Mouse (Mus musculus): ENCODE data around the gene Bcl2. TPM values are rescaled to one million over a fixed set of nuclear protein-coding genes. Genes with fewer than 3 reads are reported as not detected.
A peak's percentile ranks its signal among the peaks of the same experiment; 100 is the strongest.

The Bcl2 gene
- polyA plus RNA-seq, 1 experiment from 2014 or later, result 6.7 TPM

- H3K36me3 ChIP-seq, result no peaks in the 10 kb centered on the region
- H3K9ac ChIP-seq, result no peak overlapping the region
- H3K4me2 ChIP-seq, result no peak overlapping the region
- no peaks in the 10 kb centered on the region for H3K9me3 ChIP-seq
- H3K27ac ChIP-seq (replicated peaks), result no peak overlapping the region
- 53% methylated on average over 8 of the region's 8 CpGs for WGBS
- no peak for ATAC-seq (ENCODE audit: extremely low read depth, insufficient number of reproducible peaks, low FRiP score, low TSS enrichment)
- H3K4me3 ChIP-seq, result no peak overlapping the region
- no peaks in the 10 kb centered on the region for H3K27me3 ChIP-seq (replicated peaks)
- peaks cover 14% of the 10 kb centered on the region for H3K4me1 ChIP-seq
Observed at GRCm38 (mm10) chr1:106612166-106613031, 101.7 kb downstream of the Bcl2 start.

DNA sequence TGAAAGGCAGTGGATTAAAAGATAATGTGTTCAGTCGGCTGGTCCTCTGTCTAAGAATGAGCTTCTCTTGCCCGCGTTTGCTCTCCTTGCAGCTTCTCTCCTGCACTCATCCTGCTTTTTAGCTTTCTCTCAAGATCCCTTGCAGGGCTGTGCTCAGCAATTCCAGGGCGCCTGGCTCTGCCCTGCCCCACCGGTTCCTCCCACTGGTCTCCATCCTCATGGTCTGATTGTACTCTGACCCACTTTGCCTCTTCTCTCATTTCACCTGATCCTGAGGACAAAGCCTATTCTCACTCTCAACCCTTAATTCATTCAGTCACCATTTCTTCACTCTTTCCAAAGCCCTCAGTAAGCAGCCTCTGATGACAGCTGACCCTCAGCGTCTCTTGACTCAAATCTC is 102.8 kb downstream of the Bcl2 start:
- Histone ChIP-seq H3K4me3 (no peak overlapping the region), H3K9ac (no peak overlapping the region), H3K9me3 (no peaks in the 10 kb centered on the region), H3K36me3 (no peaks in the 10 kb centered on the region), H3K4me1 (peaks cover 13% of the 10 kb centered on the region), H3K27ac (replicated peaks) (no peak overlapping the region), H3K27me3 (replicated peaks) (no peaks in the 10 kb centered on the region), H3K4me2 (no peak overlapping the region)
- ATAC-seq (ENCODE audit: extremely low read depth, insufficient number of reproducible peaks, low FRiP score, low TSS enrichment), result no peak
- WGBS, result 56% methylated on average over 6 of the region's 6 CpGs

- H3K4me3 ChIP-seq, result no peak overlapping the region
- no peak overlapping the region for H3K27ac ChIP-seq (replicated peaks)
- WGBS, result 90% methylated on average over 4 of the region's 4 CpGs
- no peaks in the 10 kb centered on the region for H3K27me3 ChIP-seq (replicated peaks)
- no peak for ATAC-seq (ENCODE audit: extremely low read depth, insufficient number of reproducible peaks, low FRiP score, low TSS enrichment)
- peaks cover 21% of the 10 kb centered on the region for H3K4me1 ChIP-seq
- no peaks in the 10 kb centered on the region for H3K9me3 ChIP-seq
- H3K4me2 ChIP-seq, result no peak overlapping the region
- no peak overlapping the region for H3K9ac ChIP-seq
- no peaks in the 10 kb centered on the region for H3K36me3 ChIP-seq
Observed at GRCm38 (mm10) chr1:106608098-106608778, 105.8 kb downstream of the Bcl2 start.

DNA sequence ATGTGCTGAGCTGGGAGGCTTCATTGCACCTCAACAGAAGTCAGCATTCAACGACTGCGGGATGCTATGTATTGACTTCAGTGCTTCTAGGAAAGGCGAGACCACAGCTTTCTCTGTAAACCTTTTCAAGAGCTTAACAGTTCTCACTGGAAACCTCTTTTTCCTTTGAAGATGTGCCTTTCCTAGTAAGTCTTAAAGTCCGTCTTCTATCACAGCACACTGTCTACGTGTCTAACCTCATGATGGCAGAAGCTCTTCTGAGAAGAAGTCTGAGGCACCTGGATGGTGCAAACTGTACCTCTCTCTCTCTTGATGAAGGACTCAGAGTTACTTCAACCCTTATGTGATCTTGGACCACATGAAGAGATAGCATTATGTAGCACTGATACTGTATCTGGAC is 107.1 kb downstream of the Bcl2 start:
- Histone ChIP-seq H3K4me3 (no peak overlapping the region), H3K4me1 (peaks cover 27% of the 10 kb centered on the region), H3K4me2 (no peak overlapping the region), H3K9me3 (no peaks in the 10 kb centered on the region), H3K36me3 (no peaks in the 10 kb centered on the region), H3K27ac (replicated peaks) (no peak overlapping the region), H3K9ac (no peak overlapping the region), H3K27me3 (replicated peaks) (no peaks in the 10 kb centered on the region)
- no peak for ATAC-seq (ENCODE audit: extremely low read depth, insufficient number of reproducible peaks, low FRiP score, low TSS enrichment)
- WGBS, result 80% methylated on average over 5 of the region's 5 CpGs

DNA sequence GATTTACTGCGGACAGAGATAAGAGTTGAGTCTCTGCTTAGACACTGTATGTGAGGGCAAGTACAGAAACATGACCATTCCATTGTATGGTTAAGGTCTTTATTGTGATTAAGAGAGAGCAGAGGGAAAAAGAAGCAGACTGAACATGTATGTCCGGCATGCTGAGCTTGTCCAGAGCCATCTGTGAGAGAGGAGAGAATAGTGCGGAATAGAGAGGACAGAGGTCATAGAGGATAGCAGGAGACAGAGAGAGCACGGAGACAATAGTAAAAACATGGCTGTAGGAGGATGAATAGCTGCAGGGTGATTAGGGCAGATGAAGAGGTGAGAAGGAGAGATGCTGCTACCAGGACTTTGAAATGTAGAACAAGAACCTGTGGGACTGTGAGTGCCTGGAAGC is 110.7 kb downstream of the Bcl2 start:
- H3K36me3 ChIP-seq, result no peaks in the 10 kb centered on the region
- 13% methylated on average over 4 of the region's 4 CpGs for WGBS
- H3K4me1 ChIP-seq, result peaks cover 21% of the 10 kb centered on the region
- no peak for ATAC-seq (ENCODE audit: extremely low read depth, insufficient number of reproducible peaks, low FRiP score, low TSS enrichment)
- peak overlapping the region; percentile 74 for H3K27ac ChIP-seq (replicated peaks)
- H3K9me3 ChIP-seq, result no peaks in the 10 kb centered on the region
- no peaks in the 10 kb centered on the region for H3K27me3 ChIP-seq (replicated peaks)
- H3K9ac ChIP-seq, result peak overlapping the region; percentile 69
- H3K4me3 ChIP-seq, result peak overlapping the region; percentile 17
- H3K4me2 ChIP-seq, result peak overlapping the region; percentile 58

DNA sequence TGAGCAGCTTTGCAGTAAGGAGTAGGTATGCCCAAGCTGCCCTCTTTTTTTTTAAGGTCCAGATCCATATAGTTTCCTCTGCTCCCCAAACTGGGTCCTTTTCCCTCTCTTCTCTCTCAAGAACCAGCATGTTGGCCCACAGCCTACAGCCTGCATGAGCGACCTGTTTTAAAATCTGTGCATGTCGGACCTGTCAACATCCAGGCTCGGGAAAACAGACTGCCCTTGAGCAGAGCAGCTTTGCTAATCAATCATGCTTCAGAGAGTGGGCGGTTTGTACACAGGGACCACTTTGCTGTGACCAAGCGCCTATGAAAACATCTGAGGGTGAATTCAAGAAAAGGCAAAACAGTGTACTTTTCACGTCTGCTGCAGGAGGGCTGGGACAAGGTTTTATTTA is 111.1 kb downstream of the Bcl2 start:
- H3K4me2 ChIP-seq, result peak overlapping the region; percentile 58
- no peaks in the 10 kb centered on the region for H3K27me3 ChIP-seq (replicated peaks)
- 5% methylated on average over 6 of the region's 6 CpGs for WGBS
- H3K4me3 ChIP-seq, result peak overlapping the region; percentile 17
- H3K9me3 ChIP-seq, result no peaks in the 10 kb centered on the region
- peak overlapping the region; percentile 74 for H3K27ac ChIP-seq (replicated peaks)
- peak overlapping the region; percentile 69 for H3K9ac ChIP-seq
- no peaks in the 10 kb centered on the region for H3K36me3 ChIP-seq
- H3K4me1 ChIP-seq, result peaks cover 20% of the 10 kb centered on the region
- no peak for ATAC-seq (ENCODE audit: extremely low read depth, insufficient number of reproducible peaks, low FRiP score, low TSS enrichment)

GRCm38 (mm10) chr1:106602536-106602935 is 111.5 kb downstream of the Bcl2 start:
- no peaks in the 10 kb centered on the region for H3K9me3 ChIP-seq
- peak overlapping the region; percentile 69; the same call in 1 of the 2 replicates for H3K9ac ChIP-seq
- peaks cover 20% of the 10 kb centered on the region for H3K4me1 ChIP-seq
- H3K36me3 ChIP-seq, result no peaks in the 10 kb centered on the region
- H3K27ac ChIP-seq (replicated peaks), result peak overlapping the region; percentile 74
- no peaks in the 10 kb centered on the region for H3K27me3 ChIP-seq (replicated peaks)
- H3K4me2 ChIP-seq, result peak overlapping the region; percentile 58
- ATAC-seq (ENCODE audit: extremely low read depth, insufficient number of reproducible peaks, low FRiP score, low TSS enrichment), result no peak
- 30% methylated on average over 5 of the region's 5 CpGs for WGBS
- peak overlapping the region; percentile 17; the same call in 1 of the 2 replicates for H3K4me3 ChIP-seq

GRCm38 (mm10) chr1:106601247-106601646 is 112.8 kb downstream of the Bcl2 start:
- WGBS, result 77% methylated on average over 4 of the region's 4 CpGs

DNA sequence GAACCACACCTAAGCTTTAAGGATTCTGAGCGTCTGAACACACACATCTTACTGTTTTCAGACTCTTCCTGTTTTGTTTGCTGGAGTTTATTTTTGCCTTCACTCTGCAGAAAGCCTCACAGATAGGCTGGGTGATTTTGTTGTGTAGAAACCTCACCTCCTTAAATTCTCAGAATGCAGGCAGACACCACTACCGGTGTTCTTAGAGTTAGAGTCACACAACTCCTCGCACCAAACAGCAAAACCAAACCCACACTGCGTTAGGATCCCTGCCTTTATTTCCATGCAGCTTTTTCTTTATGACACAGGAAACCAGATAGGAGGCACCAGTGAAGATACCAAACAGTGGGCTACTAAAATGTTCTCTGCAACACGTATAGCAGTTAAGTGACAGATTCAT is 113.2 kb downstream of the Bcl2 start:
- H3K4me3 ChIP-seq, result no peak overlapping the region
- H3K36me3 ChIP-seq, result no peaks in the 10 kb centered on the region
- H3K4me2 ChIP-seq, result no peak overlapping the region
- no peak overlapping the region for H3K9ac ChIP-seq
- 67% methylated on average over 5 of the region's 5 CpGs for WGBS
- no peak for ATAC-seq (ENCODE audit: extremely low read depth, insufficient number of reproducible peaks, low FRiP score, low TSS enrichment)
- peaks cover 24% of the 10 kb centered on the region for H3K4me1 ChIP-seq
- H3K27me3 ChIP-seq (replicated peaks), result no peaks in the 10 kb centered on the region
- H3K9me3 ChIP-seq, result no peaks in the 10 kb centered on the region
- no peak overlapping the region for H3K27ac ChIP-seq (replicated peaks)

More at GRCm38 (mm10) chr1:106601247-106601646, 112.8 kb downstream of the Bcl2 start:
- peaks cover 24% of the 10 kb centered on the region for H3K4me1 ChIP-seq
- no peak overlapping the region for H3K9ac ChIP-seq
- no peak for ATAC-seq (ENCODE audit: extremely low read depth, insufficient number of reproducible peaks, low FRiP score, low TSS enrichment)
- no peak overlapping the region for H3K4me2 ChIP-seq
- H3K27ac ChIP-seq (replicated peaks), result no peak overlapping the region
- no peaks in the 10 kb centered on the region for H3K27me3 ChIP-seq (replicated peaks)
- no peak overlapping the region for H3K4me3 ChIP-seq
- no peaks in the 10 kb centered on the region for H3K36me3 ChIP-seq
- H3K9me3 ChIP-seq, result no peaks in the 10 kb centered on the region

- 90% methylated on average over 2 of the region's 2 CpGs for WGBS
- H3K4me2 ChIP-seq, result no peak overlapping the region
- no peak for ATAC-seq (ENCODE audit: extremely low read depth, insufficient number of reproducible peaks, low FRiP score, low TSS enrichment)
- no peaks in the 10 kb centered on the region for H3K9me3 ChIP-seq
- no peak overlapping the region for H3K9ac ChIP-seq
- no peak overlapping the region for H3K27ac ChIP-seq (replicated peaks)
- H3K4me1 ChIP-seq, result peaks cover 16% of the 10 kb centered on the region
- no peak overlapping the region for H3K4me3 ChIP-seq
- H3K27me3 ChIP-seq (replicated peaks), result no peaks in the 10 kb centered on the region
- H3K36me3 ChIP-seq, result no peaks in the 10 kb centered on the region
Observed at GRCm38 (mm10) chr1:106598292-106598583, 115.8 kb downstream of the Bcl2 start.

- WGBS, result 75% methylated on average over 5 of the region's 5 CpGs
- no peak for ATAC-seq (ENCODE audit: extremely low read depth, insufficient number of reproducible peaks, low FRiP score, low TSS enrichment)
- Histone ChIP-seq H3K9me3 (no peaks in the 10 kb centered on the region), H3K9ac (no peak overlapping the region), H3K36me3 (no peaks in the 10 kb centered on the region), H3K27me3 (replicated peaks) (no peaks in the 10 kb centered on the region), H3K4me3 (no peak overlapping the region), H3K4me2 (no peak overlapping the region), H3K27ac (replicated peaks) (no peak overlapping the region), H3K4me1 (peaks cover 11% of the 10 kb centered on the region)
Observed at GRCm38 (mm10) chr1:106597575-106598291, 116.3 kb downstream of the Bcl2 start.

All from heart, embryonic 13.5 days (tissue).